Mouse (Mus musculus) megakaryocyte-erythroid progenitor cell, adult 5 weeks (primary cell): ENCODE results near the gene Pnp2. TPM values are rescaled to one million over a fixed set of nuclear protein-coding genes. Genes with fewer than 3 reads are reported as not detected.

Source experiments
- polyA plus RNA-seq: library from polyadenylated mRNA; stranded (reverse); fragments of >175 nt; gene quantifications from 2 replicates; pipeline ENCODE4 v1.2.3, GENCODE M21; 2012

The Pnp2 gene
- polyA plus RNA-seq = 0.09 and 0.71 TPM in 2 replicates

GRCm38 (mm10) chr14:50955942-50956508 is at the start of gene Pnp2:
TSS of gene Pnp2 (plus strand) at chr14:50955992.

DNA sequence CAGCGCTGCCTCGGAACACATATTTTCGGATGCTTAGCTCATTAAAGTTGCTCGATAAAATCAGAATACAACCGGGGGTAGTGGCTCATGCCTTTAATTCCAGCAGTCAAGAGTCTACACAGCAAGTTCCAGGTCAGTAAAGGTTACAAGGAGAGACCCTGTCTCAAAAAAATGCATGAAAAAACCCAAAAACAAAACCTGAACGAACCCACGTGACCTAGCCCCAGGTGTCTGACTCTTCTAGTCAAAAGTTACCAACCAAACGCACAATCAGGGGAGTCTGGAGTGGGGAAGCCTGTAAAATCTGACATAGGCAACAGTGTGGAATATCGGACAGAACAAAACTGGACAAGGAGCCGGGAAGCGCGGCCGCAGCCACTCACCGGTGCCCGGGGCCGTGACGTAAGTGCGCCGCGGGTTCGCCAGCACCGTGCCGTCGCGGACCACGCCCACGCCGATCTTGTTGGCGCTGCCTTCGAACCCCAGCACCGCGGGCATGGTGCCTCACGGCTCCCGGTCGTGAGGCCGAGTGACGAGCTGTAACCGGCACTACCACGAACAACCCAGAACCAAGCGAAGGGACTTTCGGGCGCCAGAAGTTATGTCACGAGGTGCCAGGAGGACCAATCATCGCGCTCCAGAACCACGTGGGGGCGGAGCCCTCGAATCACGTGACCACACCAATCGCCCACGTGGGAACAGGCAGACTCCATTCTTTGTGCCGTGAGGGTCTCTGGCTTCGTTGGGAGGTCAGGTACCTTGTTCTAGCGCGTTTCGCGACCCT is 31.3 kb upstream of the Pnp2 start, which contains the start of the genes Osgep and Apex1:
Gene Osgep (minus strand): TSS at position 613 of the 784 bp plus-strand sequence.
Gene Apex1 (plus strand): TSS at position 688 of the 784 bp plus-strand sequence.

DNA sequence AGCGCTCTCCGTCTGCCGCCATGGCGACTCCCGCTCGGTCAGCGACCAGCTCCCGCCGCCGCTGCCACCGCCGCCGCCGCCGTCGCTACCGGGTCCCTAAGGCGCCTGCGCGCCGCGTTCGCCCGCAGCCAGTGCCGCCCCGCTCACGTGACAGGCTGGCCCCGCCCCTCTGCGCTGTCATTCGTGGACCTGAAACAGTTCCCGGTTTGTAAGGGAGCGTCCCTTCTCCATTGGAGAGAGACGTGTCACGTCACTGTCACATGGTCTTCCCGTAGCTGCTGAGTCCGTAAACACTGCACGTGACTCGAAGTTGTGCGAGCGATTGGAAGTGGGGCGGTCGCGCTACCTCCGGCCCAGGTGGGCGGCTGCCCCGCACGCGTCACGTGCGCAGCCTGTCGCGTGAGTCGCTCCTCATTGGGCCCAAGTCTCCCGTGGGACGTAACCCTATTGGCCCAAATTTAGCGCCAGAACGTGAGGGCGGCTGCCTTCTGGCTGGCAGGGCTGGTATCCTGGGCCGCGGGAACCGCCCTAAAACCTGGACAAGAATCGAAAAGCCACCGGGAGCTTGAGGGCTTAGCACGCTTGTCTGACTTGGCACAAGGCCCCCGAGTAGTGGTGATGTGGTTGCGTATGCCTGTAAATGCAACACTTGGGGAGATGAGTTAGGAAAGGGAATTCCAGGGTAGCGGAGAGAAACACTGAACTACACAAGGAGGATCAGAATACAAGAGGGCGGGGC is 24.9 kb upstream of the Pnp2 start, which contains the start of the genes Pip4p1 and Pnp:
Gene Pip4p1 (minus strand): TSS at position 103 of the 739 bp plus-strand sequence.
Gene Pnp (plus strand): TSS at position 329 of the 739 bp plus-strand sequence.

DNA sequence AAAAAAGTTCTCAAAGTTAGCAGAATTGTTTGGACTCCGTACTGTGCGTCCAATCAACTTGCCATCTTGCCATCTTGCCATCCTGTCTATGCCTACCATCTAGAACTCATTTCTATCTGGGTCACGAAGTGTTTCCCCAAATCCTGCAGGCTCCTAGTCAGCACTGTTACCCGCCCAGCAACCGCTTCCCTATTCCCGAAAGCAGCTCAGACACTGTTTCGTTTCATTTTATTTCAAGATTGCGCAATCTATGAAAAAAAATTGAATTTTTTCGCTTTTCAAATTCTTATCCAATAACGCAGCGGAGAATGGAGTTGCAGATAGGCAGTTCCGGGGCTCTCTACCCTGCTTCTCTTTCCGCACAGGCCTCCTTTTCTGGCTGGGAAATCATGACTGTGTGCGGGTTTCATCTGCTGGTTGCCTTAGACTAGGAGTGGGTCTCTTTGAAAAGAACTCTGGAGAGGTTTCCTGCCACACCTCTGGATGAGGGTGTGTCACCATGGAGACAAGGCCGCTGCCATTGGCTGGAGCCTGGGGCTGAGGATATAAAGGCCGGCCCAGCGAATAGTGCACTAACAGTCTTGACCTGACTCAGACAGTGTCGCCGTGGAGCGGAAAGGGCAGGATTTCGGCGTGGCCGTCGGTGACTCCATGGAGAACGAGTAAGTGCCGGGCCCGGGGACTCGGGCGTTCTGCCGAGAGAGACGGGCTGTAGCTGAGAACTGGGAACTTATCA is 11.7 kb upstream of the Pnp2 start, which contains the start of gene Gm49342:
Gene Gm49342 (plus strand): TSS at position 586 of the 736 bp plus-strand sequence.

DNA sequence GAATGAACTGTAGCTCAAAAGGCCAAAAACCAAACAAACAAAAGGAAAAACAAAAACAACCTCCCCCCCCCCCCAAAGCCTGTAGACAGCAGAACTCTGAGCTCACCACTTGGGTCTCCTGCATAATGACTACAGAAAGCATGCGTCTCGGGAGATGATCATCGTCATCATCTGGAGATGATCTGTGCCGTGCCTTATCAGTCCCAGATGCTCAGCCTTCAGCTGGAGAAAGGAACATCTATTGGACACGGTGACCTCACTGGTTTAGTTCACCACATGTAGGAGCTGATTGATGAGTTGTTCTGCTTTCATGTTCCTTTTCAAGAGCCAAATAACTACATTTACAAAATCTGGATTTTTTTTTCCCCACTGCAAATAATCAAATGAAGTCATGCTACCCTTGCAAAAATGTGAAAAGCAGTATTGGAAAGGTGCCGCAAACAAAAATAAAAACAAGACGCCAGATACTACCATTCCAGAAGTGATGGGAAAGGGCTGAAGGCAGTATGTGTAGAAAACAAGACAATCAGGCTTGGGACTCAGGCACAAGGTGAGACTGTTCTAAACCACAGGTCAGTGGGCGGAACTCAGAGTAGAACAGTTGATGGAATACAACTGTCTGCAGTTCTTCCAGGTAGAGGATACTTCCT is 51.5 kb downstream of the Pnp2 start, which contains the start of gene Rnase10:
Gene Rnase10 (plus strand): TSS at position 600 of the 650 bp plus-strand sequence.

Other genes with a start within 250 kb of the Pnp2 start
- not detected in 2 replicates for gene Olfr748, start 248.6 kb upstream of the Pnp2 start, polyA plus RNA-seq
- gene Olfr749, start 210.9 kb upstream of the Pnp2 start, polyA plus RNA-seq = not detected in 2 replicates
- gene Ttc5, start 170.5 kb upstream of the Pnp2 start, polyA plus RNA-seq = 16.2 and 18.6 TPM in 2 replicates
- not detected in 2 replicates for gene Ccnb1ip1, start 148.3 kb upstream of the Pnp2 start, polyA plus RNA-seq
- gene Parp2, start 148.2 kb upstream of the Pnp2 start, polyA plus RNA-seq = 5.3 and 6.5 TPM in 2 replicates
- 4.2 and 6.3 TPM in 2 replicates for gene Tep1, start 85.4 kb upstream of the Pnp2 start, polyA plus RNA-seq
- gene Klhl33, start 58.5 kb upstream of the Pnp2 start, polyA plus RNA-seq = 0.05 and 0.17 TPM in 2 replicates
- 62.9 and 65.3 TPM in 2 replicates for gene Osgep, start 31.1 kb upstream of the Pnp2 start, polyA plus RNA-seq
- 152 and 183 TPM in 2 replicates for gene Apex1, start 31.0 kb upstream of the Pnp2 start, polyA plus RNA-seq
- 97.7 and 140 TPM in 2 replicates for gene Pip4p1, start 25.1 kb upstream of the Pnp2 start, polyA plus RNA-seq
- gene Pnp, start 24.9 kb upstream of the Pnp2 start, polyA plus RNA-seq = 4.1 and 6.2 TPM in 2 replicates
- 3.0 and 6.9 TPM in 2 replicates for gene Gm49342, start 11.5 kb upstream of the Pnp2 start, polyA plus RNA-seq
- gene Rnase10, start 51.8 kb downstream of the Pnp2 start, polyA plus RNA-seq = 0.11 TPM in 1 of 2 replicates, not detected in the other
- not detected in 2 replicates for gene Rnase9, start 85.9 kb downstream of the Pnp2 start, polyA plus RNA-seq
- gene Rnase11, start 94.2 kb downstream of the Pnp2 start, polyA plus RNA-seq = not detected in 2 replicates
- 0.18 TPM in 1 of 2 replicates, not detected in the other for gene Rnase12, start 101.7 kb downstream of the Pnp2 start, polyA plus RNA-seq
- not detected in 2 replicates for gene Olfr750, start 118.4 kb downstream of the Pnp2 start, polyA plus RNA-seq
- 0.25 and 0.35 TPM in 2 replicates for gene Rnase4, start 135.1 kb downstream of the Pnp2 start, polyA plus RNA-seq
- 0.15 TPM in 1 of 2 replicates, not detected in the other for gene Ang, start 135.2 kb downstream of the Pnp2 start, polyA plus RNA-seq
- gene Eddm3b, start 158.4 kb downstream of the Pnp2 start, polyA plus RNA-seq = not detected in 2 replicates
- 1.7 TPM in 2 replicates for gene Rnase6, start 167.9 kb downstream of the Pnp2 start, polyA plus RNA-seq
- gene Rnase1, start 190.8 kb downstream of the Pnp2 start, polyA plus RNA-seq = not detected in 2 replicates
- not detected in 2 replicates for gene Rnase2b, start 206.3 kb downstream of the Pnp2 start, polyA plus RNA-seq
- not detected in 2 replicates for gene Ang2, start 243.2 kb downstream of the Pnp2 start, polyA plus RNA-seq
- gene Ear14, start 247.4 kb downstream of the Pnp2 start, polyA plus RNA-seq = not detected in 2 replicates